Mouse (Mus musculus) layer of hippocampus, adult 2 months (tissue): ENCODE measurements at regions not wholly inside any gene's neighbourhood (a gene's known extent, or its start where the extent isn't known, plus 50 kb on each side); places are given as distances from the start of the nearest gene placed in this dataset.

Experiments used
- DNase-seq, 2 experiments: peaks; one replicate each; pipeline ENCODE4 v3.0.0; 2022; ENCODE audit warnings: low spot score in 2 of 2
- H3K27ac ChIP-seq: fragments of 200-600 bp; 2 replicates; pipeline ENCODE4 v1.8.1; 2022
- H3K4me3 ChIP-seq: fragments of 200-600 bp; 2 replicates; pipeline ENCODE4 v1.8.1; 2022; ENCODE audit warnings: mild to moderate bottlenecking
- CTCF ChIP-seq: fragments of 200-600 bp; conservative IDR thresholded peaks from 2 replicates; pipeline ENCODE4 v1.8.1; 2022; ENCODE audit warnings: antibody characterized with exemption, mild to moderate bottlenecking, moderate library complexity

DNA sequence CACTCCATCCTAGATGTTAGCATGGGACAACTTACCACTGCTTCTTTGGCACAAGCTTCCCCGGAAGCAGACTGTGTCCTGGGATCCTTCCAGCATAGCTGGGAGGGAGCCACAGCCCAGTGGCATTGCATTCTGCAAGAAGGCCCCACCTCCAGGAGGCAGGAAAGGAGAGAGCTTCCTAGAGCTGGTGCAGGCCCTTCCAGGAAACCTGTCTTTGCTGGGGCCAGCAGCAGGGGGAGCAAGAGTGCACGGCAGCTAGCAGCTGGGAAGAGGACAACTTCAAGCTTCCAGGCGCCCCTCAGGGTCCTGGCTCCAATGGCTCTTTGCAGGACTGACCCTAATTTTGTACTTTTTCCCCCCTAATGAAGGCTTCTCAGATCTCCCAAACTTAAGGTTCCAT, 115.4 kb upstream of the Sorcs3 start:
- Histone ChIP-seq H3K27ac (no peak overlapping the region), H3K4me3 (no peak overlapping the region)
- peak; percentile 83 for TF ChIP-seq CTCF
- DNase-seq: peak; percentile 29 to 59

- H3K27ac ChIP-seq: peak overlapping the region; percentile 79
- no peak for TF ChIP-seq CTCF
- peak; percentile 58 to 77 for DNase-seq
Observed at GRCm38 (mm10) chr19:48097363-48097762, 108.5 kb upstream of the Sorcs3 start.

DNA sequence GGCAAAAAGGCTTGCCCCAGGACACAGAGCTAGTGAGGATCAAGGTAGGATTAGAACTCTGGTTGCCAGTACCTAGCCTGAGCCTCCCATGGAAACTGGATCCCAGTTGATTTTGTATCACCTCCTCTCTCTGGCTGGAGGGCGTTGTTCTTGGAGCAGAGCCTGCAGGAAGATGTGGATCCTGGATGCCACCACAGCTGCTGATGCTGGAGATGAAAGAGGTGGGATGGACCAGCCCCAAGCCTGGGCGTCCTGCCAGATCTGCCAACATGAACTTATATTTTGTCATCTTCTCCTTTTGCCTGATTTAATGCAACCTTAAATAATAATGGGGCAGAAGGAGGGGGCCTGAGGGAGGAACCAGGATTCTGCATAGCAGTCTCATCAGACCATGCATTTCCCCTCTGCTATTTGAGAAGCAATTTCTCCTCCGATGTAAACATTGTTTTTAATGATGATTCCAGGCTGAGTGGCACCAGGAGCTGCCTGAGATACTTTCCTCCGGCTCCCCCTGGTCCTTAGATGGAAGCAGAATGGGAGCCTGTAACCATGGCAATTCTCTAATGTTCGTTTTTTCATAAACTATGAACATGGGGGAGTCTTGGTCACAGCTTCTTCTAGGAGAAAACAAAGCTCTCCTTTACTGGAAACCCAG, 107.8 kb upstream of the Sorcs3 start:
- DNase-seq: peak; percentile 23 to 24
- no peak overlapping the region for H3K4me3 ChIP-seq
- peak overlapping the region; percentile 79 for H3K27ac ChIP-seq
- TF ChIP-seq CTCF: no peak

More at GRCm38 (mm10) chr19:48097363-48097762, 108.5 kb upstream of the Sorcs3 start:
- H3K4me3 ChIP-seq: no peak overlapping the region

DNA sequence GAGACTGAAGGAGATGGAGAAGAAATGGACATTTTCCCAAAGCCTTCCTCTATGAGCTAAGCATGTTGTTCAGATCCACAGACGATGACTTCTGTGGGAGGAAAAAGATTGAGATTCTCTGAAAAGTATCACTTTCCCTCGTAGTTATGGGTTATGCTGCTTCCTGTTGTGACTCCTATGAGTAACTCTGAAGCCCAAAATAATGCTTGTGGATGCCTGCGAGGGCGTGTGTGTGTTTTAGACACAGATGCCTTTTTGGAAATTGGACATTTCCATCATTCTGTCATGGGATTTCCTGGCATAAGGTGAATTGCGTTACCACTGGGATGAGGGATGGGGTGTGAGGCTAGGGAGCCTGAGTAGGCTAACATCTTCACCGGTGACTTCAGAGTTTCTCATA, 104.8 kb upstream of the Sorcs3 start:
- TF ChIP-seq CTCF: no peak
- no peak for DNase-seq
- no peak overlapping the region for H3K4me3 ChIP-seq
- no peak overlapping the region for H3K27ac ChIP-seq

DNA sequence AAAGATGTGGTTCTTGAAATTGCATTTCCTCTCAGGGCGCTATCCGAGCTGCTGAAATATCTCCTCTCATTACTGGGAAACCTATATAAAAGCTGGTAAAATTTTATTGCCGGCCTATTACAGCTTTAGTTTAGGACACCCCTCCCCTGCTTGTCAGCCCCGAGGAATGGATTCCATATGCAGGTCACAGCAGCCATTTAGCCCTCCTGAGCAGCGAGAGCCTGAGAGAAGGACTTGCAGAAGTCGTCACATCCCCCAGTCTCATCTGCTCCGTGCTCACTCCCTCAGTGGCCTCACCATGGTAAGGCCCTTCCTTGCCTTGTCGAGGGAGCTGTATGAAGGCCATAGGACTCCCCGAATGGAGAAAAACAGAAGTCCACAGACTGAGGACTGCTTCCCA, 90.7 kb upstream of the Sorcs3 start:
- TF ChIP-seq CTCF: no peak
- DNase-seq: no peak
- H3K27ac ChIP-seq: no peak overlapping the region
- H3K4me3 ChIP-seq: no peak overlapping the region

DNA sequence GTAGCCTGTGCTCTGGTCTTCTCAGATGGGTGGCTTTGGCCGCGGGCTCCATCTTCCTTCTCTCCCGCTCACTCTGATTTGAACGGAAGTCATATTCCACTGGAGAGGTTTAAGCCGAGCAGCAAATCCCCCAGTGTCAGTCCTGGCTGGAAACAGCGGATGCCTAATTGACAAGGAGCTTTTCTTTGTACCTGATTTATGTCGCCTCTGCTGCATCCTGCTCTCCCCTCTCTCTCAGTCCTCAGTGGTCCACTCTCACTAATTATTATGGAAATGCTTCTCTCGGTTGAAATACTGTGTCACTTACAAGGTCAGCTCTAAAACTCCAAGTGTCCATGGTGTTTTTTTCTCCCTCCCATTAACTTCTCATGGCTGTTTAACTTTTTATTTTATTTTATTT, 90.1 kb upstream of the Sorcs3 start:
- Histone ChIP-seq H3K4me3 (no peak overlapping the region), H3K27ac (no peak overlapping the region)
- DNase-seq: no peak
- TF ChIP-seq CTCF: no peak

GRCm38 (mm10) chr19:48116689-48117088, 89.1 kb upstream of the Sorcs3 start:
- Histone ChIP-seq H3K27ac (no peak overlapping the region), H3K4me3 (no peak overlapping the region)
- no peak for TF ChIP-seq CTCF
- no peak for DNase-seq

DNA sequence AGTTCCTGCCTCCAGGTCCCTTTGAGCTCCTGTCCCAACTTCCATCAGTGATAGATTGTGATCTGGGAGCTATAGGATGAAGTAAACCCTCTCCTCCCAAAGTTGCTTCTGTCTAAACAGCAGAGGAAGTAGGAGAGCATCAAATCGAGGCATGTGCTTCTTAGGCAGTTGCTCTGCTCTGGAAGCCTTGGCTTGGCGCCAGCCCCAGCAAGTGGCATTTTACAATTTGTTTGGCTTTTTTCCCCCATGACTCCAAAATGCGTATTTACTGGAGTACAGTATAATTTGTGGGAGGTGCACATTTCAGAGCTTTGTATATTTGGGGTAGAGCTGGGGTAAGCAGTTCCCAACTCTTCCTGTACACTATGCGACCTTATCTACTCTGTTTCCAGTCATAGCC, 88.2 kb upstream of the Sorcs3 start:
- peak in 1 of 2 experiments; percentile 24 for DNase-seq
- Histone ChIP-seq H3K27ac (no peak overlapping the region), H3K4me3 (no peak overlapping the region)
- TF ChIP-seq CTCF: no peak

GRCm38 (mm10) chr19:48122281-48122680, 83.5 kb upstream of the Sorcs3 start:
- H3K27ac ChIP-seq: no peak overlapping the region
- TF ChIP-seq CTCF: no peak

DNA sequence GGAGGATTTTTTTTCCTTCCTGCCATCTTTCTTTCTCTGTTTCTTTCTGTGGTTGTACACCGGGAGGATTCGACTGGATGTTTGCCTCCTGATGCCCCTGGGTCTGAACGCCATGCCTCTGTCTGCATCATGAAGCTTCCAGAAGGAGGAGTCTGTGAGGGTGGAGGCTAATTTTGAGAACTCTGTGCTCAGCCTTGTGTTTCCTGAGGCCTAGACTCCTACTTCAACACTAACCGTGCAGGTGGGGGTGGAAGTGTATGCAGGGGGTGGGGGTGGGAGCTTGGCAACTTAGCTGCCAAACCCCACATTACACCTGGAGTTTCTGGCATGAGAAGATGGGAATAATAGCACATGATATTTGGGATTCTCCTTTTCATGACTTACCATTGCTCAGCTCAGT, 82.0 kb upstream of the Sorcs3 start:
- no peak for TF ChIP-seq CTCF
- DNase-seq: no peak
- no peak overlapping the region for H3K4me3 ChIP-seq
- H3K27ac ChIP-seq: peak overlapping the region; percentile 36; the same call in 1 of the 2 replicates

More at GRCm38 (mm10) chr19:48122281-48122680, 83.5 kb upstream of the Sorcs3 start:
- no peak for DNase-seq
- no peak overlapping the region for H3K4me3 ChIP-seq

GRCm38 (mm10) chr19:48125731-48126130, 80.1 kb upstream of the Sorcs3 start:
- Histone ChIP-seq H3K4me3 (no peak overlapping the region), H3K27ac (no peak overlapping the region)
- DNase-seq: no peak
- no peak for TF ChIP-seq CTCF

DNA sequence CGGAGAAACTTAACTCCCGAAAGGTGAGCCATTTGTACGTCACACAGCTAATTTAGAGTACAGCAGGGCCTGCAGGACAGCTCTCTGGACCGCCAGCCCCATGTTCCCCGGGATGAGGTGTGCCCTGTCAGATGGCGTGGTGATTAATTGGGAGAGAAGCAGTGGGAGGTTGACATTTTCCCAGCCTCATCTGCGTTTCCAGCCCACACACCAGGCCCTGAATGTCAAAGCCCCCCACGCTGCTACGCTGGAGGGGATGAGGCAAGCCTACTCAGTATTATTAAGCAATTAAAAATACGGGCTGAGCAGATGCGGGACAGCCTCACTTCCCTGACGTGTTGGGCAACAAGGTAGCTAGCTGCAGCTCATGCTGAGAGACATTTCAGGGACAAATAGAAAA, 77.7 kb upstream of the Sorcs3 start:
- TF ChIP-seq CTCF: no peak
- DNase-seq: peak; percentile 59 to 61
- Histone ChIP-seq H3K4me3 (no peak overlapping the region), H3K27ac (no peak overlapping the region; the same call in 1 of the 2 replicates)

DNA sequence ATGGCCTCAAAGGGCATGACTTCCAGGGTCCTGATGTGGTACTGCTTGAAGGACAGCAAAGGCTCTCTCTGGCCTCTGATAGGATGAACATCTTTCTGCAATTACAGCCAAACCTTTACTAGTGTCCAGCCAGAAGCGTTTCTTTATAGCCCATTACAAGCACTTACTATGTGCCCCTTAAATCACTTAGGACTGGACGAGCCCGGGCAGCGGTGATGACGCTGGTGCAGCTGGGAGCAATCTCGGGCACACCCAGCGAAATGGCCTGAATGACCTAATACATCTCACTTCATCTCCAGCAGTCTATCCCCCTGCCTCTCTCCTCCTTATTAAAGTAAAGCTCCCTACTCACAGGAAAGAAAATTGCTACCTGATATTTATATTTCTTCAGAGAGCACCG, 69.6 kb upstream of the Sorcs3 start:
- no peak for DNase-seq
- no peak for TF ChIP-seq CTCF
- H3K27ac ChIP-seq: no peak overlapping the region
- no peak overlapping the region for H3K4me3 ChIP-seq

DNA sequence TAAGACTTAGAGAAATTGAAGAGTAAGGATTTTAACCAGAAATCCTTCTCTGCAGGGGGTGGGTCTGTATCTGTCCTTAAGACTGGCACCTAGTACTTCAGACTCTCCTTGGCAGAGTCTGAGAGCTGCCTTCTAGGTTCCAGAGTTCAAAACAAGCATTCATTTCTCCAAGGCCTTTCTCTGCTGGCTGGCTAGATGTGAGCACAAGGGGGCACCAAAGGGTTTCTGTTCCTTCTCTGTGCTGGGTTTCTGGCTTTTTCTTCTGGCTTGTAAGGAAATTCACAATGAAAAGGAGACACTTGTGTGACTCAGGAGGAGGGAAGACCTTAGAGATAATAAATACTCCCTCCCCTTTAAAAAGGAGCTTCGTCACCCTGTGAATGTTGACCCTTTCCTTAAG, 61.7 kb upstream of the Sorcs3 start:
- peak; percentile 44 to 70 for DNase-seq
- TF ChIP-seq CTCF: peak; percentile 85
- Histone ChIP-seq H3K27ac (0 out of 2 replicates have a peak overlapping the region, but pooled peaks have one; percentile 4), H3K4me3 (no peak overlapping the region)
